Mouse (Mus musculus): Measurements from ENCODE around the gene Mageb5.
"Not testable (repeated sequence)": the region's sequence is repeated elsewhere in the genome, so short reads cannot be mapped to it uniquely, and the experiment has no call there.

DNA sequence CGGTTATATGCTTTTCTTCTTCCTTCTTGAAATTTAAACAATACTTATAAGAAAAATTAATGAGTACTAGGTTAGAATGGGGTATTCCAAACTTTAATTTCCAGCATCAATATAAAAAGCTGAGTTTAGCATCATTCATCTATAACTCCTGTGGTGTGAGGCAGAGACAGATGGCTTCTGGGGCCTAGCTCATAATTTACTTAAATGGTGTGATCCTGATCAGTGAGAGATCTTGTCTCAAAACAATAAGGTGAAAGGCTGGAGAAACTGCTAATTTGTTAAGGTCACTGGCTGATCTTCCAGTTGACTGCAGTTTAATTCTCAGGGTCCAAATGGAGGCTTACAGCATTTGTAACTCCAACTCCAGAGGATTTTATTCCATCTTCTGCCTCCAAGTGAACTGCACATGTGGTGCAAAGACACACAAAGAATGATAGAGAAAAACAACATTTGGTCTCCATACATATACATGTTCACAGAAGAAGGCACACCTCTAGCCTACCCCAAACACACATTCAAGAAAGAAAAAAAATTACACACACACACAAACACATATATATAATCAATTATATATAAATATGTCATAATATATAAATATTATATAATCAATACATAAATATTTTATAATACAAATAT lies 23.1 kb downstream of the Mageb5 start:
- TF ChIP-seq CTCF (IDR thresholded peaks at IDR 0.05; ENCODE audit: low read depth, low read length); POLR2A (IDR thresholded peaks at IDR 0.05; ENCODE audit: extremely low read depth, insufficient read depth, low read length): not testable (repeated sequence)
